Mouse (Mus musculus) stomach, postnatal 0 days (tissue): ENCODE data around the gene Frem2. TPM values are rescaled to one million over a fixed set of nuclear protein-coding genes. Genes with fewer than 3 reads are reported as not detected.
A peak's percentile ranks its signal among the peaks of the same experiment; 100 is the strongest.

Experiments used
- ATAC-seq: fragments of 200-750 bp; cut with Nextera tagmentation; 2 replicates; pipeline ENCODE4 v1.8.0; 2017; ENCODE audit not compliant: low FRiP score, low TSS enrichment
- DNase-seq: peaks from one replicate; pipeline ENCODE4 v3.0.0-alpha.2; 2016; ENCODE audit warnings: low spot score
- H3K27ac ChIP-seq: fragments of 300-500 bp; sonication (generic); replicated peaks from 2 replicates; pipeline ENCODE4 v1.5.1; 2014; ENCODE audit warnings: mild to moderate bottlenecking, control low read depth
- H3K27me3 ChIP-seq: fragments of 300-500 bp; sonication (generic); 2 replicates; pipeline ENCODE4 v1.6.1; 2014; ENCODE audit warnings: low read length; ENCODE audit not compliant: control insufficient read depth, insufficient read depth
- H3K36me3 ChIP-seq: fragments of 300-500 bp; sonication (generic); 2 replicates; pipeline ENCODE4 v1.6.1; 2014; ENCODE audit warnings: low read length, mixed read lengths; ENCODE audit not compliant: control insufficient read depth, insufficient read depth
- H3K4me1 ChIP-seq: fragments of 300-500 bp; sonication (generic); replicated peaks from 2 replicates; pipeline ENCODE4 v1.6.1; 2014; ENCODE audit warnings: antibody characterized with exemption; ENCODE audit not compliant: control insufficient read depth, insufficient read depth
- H3K4me2 ChIP-seq: fragments of 300-500 bp; sonication (generic); replicated peaks from 2 replicates; pipeline ENCODE4 v1.6.1; 2014; ENCODE audit warnings: low read depth, mild to moderate bottlenecking, control low read depth, moderate library complexity
- H3K4me3 ChIP-seq: fragments of 300-500 bp; sonication (generic); 2 replicates; pipeline ENCODE4 v1.5.1; 2014; ENCODE audit warnings: low read depth, low read length, control low read depth
- H3K9ac ChIP-seq: fragments of 300-500 bp; sonication (generic); 2 replicates; pipeline ENCODE4 v1.6.1; 2014; ENCODE audit warnings: mild to moderate bottlenecking, low read length, control low read depth, mixed read lengths
- H3K9me3 ChIP-seq: fragments of 300-500 bp; sonication (generic); 2 replicates; pipeline ENCODE4 v1.6.1; 2016; ENCODE audit warnings: low read length; ENCODE audit not compliant: control insufficient read depth
- CTCF ChIP-seq: IDR thresholded peaks from 2 replicates; pipeline ENCODE4 v1.5.1; 2016; ENCODE audit warnings: antibody characterized with exemption, low read depth, mild to moderate bottlenecking, moderate library complexity
- EP300 ChIP-seq: optimal IDR thresholded peaks from 2 replicates; pipeline ENCODE3; 2016; ENCODE audit warnings: antibody characterized with exemption
- WGBS: fragments of 180-500 bp; shearing (Covaris S2); extraction: QIAGEN DNeasy Blood & Tissue Kit; methylation state at CpG from one replicate; pipeline ENCODE4 v1.1.7; 2014; 5-methylcytosine and 5-hydroxymethylcytosine counted together
- polyA plus RNA-seq: library from polyadenylated mRNA; unstranded; fragments of >200 nt; fragmentation: Nextera tagmentation; extraction: Ambion mirVana; gene quantifications from 2 replicates; pipeline ENCODE4 v1.2.1, GENCODE M21; 2015

Gene Frem2
- polyA plus RNA-seq, 1 experiment from 2014 or later, result 7.0 TPM

DNA sequence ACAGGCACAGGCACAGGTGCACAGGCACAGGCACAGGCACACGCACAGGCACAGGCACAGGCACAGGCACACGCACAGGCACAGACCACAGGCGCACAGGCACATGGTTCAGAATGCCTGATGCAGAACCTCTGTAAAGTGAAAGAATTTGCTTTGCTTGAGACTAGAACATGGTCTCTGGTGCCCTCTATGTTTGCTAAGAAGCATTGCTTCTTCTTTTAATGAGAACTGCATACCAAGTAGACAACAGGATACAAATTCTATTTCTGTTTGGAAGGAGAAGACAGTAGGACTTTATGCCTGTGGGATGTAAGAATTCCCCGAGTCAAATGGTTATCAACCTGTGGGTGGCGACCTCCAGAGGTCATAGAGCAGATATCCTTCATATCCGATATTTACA lies 154.7 kb downstream of the Frem2 start:
- no peaks in the 10 kb centered on the region for H3K27me3 ChIP-seq
- WGBS, result 61% methylated on average over 6 of the region's 6 CpGs
- H3K4me3 ChIP-seq, result no peak overlapping the region
- no peak overlapping the region for H3K4me2 ChIP-seq
- H3K9me3 ChIP-seq, result no peaks in the 10 kb centered on the region
- no peaks in the 10 kb centered on the region for H3K36me3 ChIP-seq
- ATAC-seq (no peak), DNase-seq (no peak)
- no peak overlapping the region for H3K9ac ChIP-seq
- TF ChIP-seq EP300 (no peak), CTCF (peak; percentile 84)
- no peak overlapping the region for H3K27ac ChIP-seq
- no peaks in the 10 kb centered on the region for H3K4me1 ChIP-seq

DNA sequence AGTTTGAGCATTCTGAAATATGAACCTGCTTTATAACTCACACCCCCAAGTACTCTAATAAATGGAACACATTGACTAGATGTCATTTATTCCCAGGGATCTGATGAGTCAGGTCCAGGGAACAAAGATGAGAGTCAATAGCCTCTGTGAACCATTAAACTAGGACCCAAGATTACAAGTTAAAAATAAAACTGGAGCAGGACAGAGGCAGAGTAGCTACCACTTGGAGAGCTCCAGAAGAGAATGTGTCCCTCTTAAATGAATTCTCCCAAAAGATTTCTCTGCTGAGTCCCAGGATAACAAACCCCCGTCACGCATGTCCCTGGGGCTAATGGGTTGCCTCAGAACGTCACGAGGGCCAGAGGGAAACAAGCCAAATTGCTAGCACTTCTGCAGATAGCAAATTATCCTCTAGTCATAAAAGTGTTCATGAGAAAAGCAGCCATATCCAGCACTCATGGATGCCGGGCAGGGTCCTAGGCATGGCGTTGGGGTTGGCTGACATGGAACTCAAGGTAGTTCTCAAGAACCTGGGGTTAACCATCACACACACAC lies 158.7 kb downstream of the Frem2 start:
- TF ChIP-seq CTCF (no peak), EP300 (no peak)
- Histone ChIP-seq H3K27ac (no peak overlapping the region), H3K9ac (no peak overlapping the region), H3K36me3 (no peaks in the 10 kb centered on the region), H3K4me3 (no peak overlapping the region), H3K27me3 (no peaks in the 10 kb centered on the region), H3K9me3 (no peaks in the 10 kb centered on the region), H3K4me2 (no peak overlapping the region), H3K4me1 (no peaks in the 10 kb centered on the region)
- ATAC-seq, result no peak
- no peak for DNase-seq
- WGBS, result 66% methylated on average over 6 of the region's 6 CpGs

DNA sequence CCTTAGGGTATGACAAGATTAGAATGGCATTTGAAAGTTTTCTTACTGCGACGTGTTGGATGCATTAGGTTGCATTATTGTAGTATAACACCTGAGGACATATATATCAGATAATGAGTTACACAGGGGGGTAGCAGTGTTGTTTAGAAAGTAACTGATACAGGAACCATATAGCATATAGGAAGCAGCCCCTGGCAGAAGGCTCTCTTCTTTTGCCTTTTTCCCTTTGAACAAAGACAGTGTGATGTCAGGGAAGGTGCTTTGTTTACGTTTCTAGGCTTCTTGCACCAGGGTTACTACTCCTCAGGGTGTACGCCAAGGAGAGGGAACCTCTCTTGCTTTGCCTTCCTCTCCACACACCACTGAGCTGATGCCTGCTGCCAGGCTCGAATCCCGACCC lies 168.8 kb downstream of the Frem2 start, which contains the start of gene Stoml3:
Gene Stoml3, plus strand, starts transcription at position 301 of the 400 bp plus-strand sequence.
- no peak within 1 kb of the TSS for H3K27ac ChIP-seq
- H3K9me3 ChIP-seq, result no peaks in the 10 kb centered on the region
- H3K4me1 ChIP-seq, result no peaks in the 10 kb centered on the region
- DNase-seq, result no peak
- ATAC-seq, result no peak
- H3K9ac ChIP-seq, result no peak within 1 kb of the TSS
- H3K36me3 ChIP-seq, result no peaks in the 10 kb centered on the region
- H3K4me2 ChIP-seq, result no peak within 1 kb of the TSS
- H3K4me3 ChIP-seq, result no peak within 1 kb of the TSS
- no peaks in the 10 kb centered on the region for H3K27me3 ChIP-seq
- 65% methylated on average over 6 of the region's 6 CpGs for WGBS
- TF ChIP-seq CTCF (no peak), EP300 (no peak)

DNA sequence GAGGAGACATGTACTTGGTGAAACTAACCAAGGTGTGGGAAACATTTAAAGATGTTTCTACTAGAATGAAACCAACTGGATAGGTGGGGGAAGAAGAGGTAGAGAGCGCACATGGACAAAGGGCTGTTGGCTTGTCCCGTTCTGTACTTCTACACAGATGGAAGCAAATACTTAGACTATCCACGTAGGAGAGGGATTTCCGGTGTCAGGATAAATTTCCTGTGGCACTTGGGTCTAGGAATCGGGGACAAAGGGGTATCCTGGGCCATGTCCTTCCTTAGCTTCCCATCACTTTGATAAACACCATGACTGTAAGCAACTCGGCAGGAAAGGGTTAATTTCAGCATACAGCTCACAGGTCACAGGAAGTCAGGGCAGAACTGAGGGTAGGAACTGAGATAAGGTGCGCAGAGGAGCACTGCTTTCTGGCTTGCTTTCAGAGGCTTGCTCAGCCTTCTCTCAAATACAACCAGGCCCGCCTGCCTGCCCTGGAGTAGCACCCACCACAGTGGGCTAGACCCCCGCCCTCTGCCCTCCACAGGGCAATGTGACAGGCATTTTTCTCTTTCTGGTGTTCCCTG lies 170.1 kb downstream of the Frem2 start:
- Histone ChIP-seq H3K27ac (no peak overlapping the region), H3K4me3 (no peak overlapping the region), H3K4me1 (no peaks in the 10 kb centered on the region), H3K9me3 (no peaks in the 10 kb centered on the region), H3K4me2 (no peak overlapping the region), H3K27me3 (no peaks in the 10 kb centered on the region), H3K36me3 (no peaks in the 10 kb centered on the region), H3K9ac (no peak overlapping the region)
- no peak for DNase-seq
- TF ChIP-seq EP300, result no peak
- no peak for TF ChIP-seq CTCF
- WGBS, result 56% methylated on average over 9 of the region's 9 CpGs
- no peak for ATAC-seq

DNA sequence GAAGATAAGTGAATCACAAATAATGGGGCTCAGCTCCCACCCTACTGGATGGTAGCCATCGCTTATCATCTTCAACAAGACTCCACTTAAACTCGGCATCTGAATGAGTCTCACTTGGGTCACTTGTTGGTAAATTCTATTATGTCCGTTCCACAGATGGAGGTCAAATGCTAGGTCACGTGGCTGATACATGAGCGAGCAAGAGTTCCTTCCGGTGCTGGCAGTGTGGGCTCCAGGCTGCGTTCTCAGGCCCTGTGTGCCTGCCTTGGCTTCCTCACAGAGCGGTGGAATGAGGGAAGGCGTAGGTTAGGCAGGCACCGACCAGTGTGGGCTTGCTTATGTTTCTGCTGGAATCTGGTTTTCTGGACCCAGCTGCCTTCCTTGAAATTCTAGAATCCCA lies 170.6 kb downstream of the Frem2 start:
- 61% methylated on average over 10 of the region's 10 CpGs for WGBS

DNA sequence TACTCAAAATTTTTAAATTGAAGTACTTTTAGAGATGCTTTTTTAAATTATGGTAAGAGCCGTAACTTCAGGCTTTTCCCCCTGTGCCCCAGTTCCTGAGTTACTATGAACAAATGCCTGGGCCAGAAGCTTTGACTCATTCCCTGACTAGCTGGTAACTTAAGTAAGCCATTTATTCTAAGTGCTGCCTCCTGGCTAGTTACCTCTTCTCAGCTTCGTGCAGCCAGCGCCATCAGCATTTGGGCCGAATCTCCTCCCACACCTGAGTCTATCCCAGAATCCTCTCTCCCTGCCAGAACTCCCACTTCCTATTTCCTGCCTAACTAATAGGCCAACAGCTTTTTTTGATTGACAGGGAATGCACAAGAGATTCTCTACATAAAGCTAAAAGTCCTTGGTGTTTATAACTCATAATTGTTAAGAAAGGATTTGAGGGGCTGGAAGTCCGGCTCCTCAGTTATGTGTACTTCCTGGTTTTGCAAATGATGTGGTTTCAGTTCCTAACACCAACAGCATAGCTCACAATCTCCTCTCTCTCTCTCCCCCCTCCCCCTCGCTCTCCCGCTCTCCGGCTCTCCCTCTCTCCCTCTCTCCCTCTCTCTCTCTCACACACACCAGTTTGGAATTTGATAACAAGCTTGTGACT lies 173.6 kb downstream of the Frem2 start:
- H3K9ac ChIP-seq, result no peak overlapping the region
- H3K4me3 ChIP-seq, result no peak overlapping the region
- H3K27ac ChIP-seq, result no peak overlapping the region
- no peaks in the 10 kb centered on the region for H3K27me3 ChIP-seq
- DNase-seq (no peak), ATAC-seq (no peak)
- no peak overlapping the region for H3K4me2 ChIP-seq
- 79% methylated on average over 8 of the region's 8 CpGs for WGBS
- no peak for TF ChIP-seq EP300
- TF ChIP-seq CTCF, result no peak
- no peaks in the 10 kb centered on the region for H3K9me3 ChIP-seq
- H3K4me1 ChIP-seq, result no peaks in the 10 kb centered on the region
- H3K36me3 ChIP-seq, result peaks cover 8% of the 10 kb centered on the region; the same call in 1 of the 2 replicates

More for the DNA sequence above, 170.6 kb downstream of the Frem2 start:
- DNase-seq, result no peak
- peaks cover 2% of the 10 kb centered on the region; the same call in 1 of the 2 replicates for H3K36me3 ChIP-seq
- H3K27ac ChIP-seq, result no peak overlapping the region
- H3K4me1 ChIP-seq, result no peaks in the 10 kb centered on the region
- H3K9ac ChIP-seq, result no peak overlapping the region
- no peak overlapping the region for H3K4me3 ChIP-seq
- no peaks in the 10 kb centered on the region for H3K27me3 ChIP-seq
- no peak for TF ChIP-seq EP300
- no peak for TF ChIP-seq CTCF
- H3K9me3 ChIP-seq, result no peaks in the 10 kb centered on the region
- no peak overlapping the region for H3K4me2 ChIP-seq
- ATAC-seq, result no peak
